Mouse (Mus musculus): ENCODE results near the gene Srrm4.

GRCm38 (mm10) chr5:116512135-116512534, 79.5 kb downstream of the Srrm4 start:
- TF ChIP-seq CTCF (IDR thresholded peaks at IDR 0.05; ENCODE audit: control insufficient read depth, insufficient read depth, insufficient replicate concordance, low read depth, low read length) (no peak), POLR2A (IDR thresholded peaks at IDR 0.05; ENCODE audit: control insufficient read depth, low read depth, low read length) (no peak)

Data from testis, adult 2 months (tissue).